Mouse (Mus musculus): ENCODE measurements at regions not wholly inside any gene's neighbourhood (a gene's known extent, or its start where the extent isn't known, plus 50 kb on each side); places are given as distances from the start of the nearest gene placed in this dataset.
A peak's percentile ranks its signal among the peaks of the same experiment; 100 is the strongest.
"Not testable (repeated sequence)": the region's sequence is repeated elsewhere in the genome, so short reads cannot be mapped to it uniquely, and the experiment has no call there.

DNA sequence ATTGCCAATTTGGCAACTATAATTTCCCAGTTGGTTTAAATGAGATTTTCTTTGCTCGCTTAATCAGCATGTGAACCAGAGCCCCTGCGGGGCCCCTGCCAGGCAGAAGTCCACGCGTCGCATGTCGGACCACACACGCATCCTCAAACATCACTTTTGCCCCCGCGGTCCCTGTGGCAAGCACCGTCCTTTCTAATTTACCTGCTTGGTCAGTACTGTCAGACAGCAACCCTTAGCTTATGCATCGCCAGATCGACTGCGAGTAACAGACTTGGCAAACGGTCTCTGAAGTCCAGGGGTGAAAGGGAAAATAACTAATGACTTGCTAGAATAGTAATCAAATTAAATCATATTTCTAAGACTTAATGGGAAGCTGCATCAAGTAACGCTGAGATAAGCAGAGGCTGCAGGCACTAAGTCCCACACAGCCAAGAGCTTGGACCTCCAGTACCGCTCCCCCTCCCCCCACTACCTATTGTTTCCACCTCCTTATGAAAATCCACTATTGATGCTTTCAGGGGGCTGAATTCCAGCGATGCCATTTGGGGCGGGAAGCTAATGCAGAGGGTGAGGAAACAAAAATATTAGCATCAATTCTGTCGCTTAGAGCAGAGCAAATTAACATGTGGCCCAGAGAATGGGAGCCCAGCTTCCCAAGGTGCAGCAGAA, 142.0 kb upstream of the Cntnap4 start:
- DNase-seq: no peak

DNA sequence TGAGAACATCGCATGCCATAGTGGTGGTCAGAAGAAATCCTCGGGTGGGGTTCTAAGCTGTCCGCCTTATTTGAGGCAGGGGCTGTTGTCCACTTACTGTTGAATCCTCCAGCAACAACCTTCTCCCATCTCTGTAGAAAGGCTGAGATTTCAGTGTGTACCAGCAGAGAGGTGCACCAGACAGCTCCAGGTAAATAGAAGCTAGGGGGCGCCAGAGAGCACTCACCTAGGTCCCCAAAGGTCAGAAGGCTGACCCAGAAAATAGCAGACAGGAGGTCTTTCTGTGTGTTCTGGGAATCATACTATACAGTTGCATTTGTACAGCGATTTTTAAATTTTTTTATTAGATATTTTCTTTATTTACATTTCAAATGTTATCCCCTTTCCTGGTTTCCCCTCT, 157.9 kb upstream of the Cntnap4 start:
- no peak for DNase-seq

DNA sequence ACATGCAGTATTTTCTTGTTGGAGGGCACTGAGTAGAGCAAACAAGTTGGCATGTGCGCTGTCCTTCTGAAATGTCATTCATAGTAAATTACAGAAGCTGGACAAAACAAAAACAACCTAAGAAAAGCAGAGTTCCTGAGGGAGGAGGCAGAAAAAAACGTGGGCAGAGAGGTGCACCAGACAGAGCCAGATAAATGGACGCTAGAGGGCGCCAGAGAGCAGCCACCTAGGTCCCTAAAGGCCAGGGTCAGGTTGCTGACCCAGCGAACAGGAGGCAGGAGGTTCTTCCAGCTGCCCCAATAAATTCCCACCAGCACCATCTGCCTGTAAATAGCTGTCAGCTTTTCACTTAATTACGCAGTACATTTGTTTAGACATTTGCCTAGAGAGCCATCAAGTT, 158.6 kb upstream of the Cntnap4 start:
- peak; percentile 11 for DNase-seq

DNA sequence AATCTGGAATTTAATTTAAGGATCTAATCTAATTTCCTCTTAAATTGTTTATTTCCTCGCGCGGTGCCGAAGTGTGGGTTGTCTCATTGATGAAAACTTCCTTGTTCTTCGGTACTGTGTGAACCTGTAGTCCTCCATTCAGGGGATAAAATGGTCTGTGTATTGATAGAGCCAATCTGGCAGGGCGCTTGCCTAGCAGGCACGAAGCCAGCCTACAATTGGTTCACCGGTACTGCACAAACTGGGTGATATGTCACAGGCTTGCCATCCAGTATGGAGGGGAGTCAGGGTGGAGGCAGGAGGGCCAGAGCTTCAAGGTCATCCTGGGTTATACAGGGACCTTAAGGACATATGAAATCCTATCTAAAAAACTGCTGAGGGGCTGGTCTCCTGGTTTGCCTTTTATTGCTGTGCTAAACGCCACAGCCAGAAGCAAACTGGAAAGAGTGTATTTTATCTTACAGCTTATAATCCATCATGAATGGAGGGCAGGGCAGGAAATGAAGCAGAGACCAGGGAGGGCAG, 161.6 kb upstream of the Cntnap4 start:
- no peak for DNase-seq

DNA sequence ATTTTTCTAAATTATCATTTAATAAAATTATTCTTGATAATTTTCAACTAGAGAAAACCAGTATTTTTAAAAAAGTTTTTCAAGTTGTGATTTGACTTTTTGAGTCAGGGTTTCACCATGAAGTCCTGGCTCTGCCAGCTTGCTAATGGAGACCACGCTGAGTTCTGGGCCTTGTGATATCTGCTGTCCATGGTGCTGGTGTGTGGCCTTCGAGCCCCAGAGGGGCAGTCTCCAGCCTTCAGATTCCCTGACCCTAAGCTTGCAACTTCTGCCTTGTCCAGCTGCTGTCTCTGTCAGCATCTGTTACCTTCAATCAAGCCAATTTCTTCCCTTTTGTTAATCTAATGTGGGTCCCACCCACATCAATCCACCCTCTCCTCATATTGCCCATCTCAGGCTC, 165.8 kb upstream of the Cntnap4 start:
- DNase-seq: no peak

DNA sequence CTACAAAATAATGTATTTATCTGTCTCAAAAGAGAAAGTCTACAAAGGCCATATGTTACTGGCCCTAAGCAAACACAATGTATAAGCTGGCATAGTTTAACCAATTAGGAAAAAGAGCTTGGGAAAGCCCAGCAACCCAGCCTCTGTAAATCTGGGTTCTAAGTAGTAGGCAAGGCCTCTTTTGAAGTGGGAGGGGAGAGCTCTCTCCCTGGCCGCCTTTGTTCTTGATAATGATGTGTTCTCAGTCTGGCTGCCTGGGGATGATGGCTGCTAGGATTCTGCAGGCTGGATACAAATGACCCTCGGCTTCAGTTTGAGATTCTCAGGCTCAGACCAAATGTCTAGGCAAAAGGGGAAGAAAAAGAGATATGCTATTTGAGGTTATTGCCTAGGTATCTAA, 172.4 kb upstream of the Cntnap4 start:
- DNase-seq: no peak

DNA sequence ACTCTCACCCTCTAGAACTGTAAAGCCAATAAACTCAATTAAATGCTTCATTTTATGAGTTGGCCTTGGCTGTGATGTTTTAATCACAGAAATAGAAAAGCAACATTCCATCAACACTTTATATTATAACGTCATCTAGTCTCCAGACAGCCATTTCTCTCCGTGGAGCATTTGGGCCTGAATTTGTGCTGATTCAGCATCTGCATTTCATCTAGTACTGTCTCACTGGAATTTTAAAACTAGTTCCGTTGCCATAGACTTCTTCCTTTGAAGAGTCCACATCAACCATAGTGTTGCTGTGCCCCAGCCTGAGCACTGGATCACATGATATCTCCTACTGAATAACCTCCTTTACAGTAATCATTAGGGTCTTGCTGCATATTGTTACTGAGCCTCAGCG, 179.7 kb upstream of the Cntnap4 start:
- DNase-seq: no peak

DNA sequence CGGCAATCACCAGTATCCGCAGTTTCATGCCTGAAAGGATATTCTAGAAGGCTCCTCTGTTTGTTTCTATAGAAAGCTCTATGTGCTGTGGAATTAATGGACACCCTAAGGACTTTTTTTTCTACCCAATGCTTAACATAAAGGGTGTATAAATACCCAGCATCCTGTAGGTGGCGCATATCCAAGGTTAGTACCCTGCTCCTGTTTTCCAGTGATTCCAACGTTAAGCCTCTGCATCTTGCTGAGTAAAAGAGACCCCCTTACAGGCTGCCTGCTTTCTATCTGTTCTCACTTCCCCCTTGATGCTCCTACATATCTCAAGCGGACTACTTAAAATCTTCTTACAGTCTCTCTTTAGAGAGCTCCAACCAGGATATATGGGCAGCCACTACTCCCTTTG, 221.5 kb upstream of the Cntnap4 start:
- DNase-seq: no peak

DNA sequence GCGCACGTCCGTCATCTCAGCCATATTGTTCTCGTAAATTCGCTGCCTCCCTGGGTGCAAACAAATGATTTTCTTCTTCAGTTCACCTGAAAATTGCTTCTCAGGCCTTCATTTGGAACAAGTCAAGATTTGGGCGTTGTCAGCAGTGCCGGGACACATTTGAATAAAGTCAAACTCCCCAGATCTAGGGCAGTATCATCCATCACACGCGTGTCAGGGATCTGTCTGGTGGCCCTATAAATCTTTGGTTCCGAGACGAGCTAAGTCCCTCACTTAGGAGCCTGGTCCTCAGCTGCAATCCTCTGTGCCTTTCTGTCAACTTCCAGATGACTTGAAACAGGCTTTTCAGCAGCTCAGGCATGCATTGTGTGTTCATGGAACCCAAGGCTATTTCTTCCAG, 236.7 kb upstream of the Cntnap4 start:
- no peak for DNase-seq

DNA sequence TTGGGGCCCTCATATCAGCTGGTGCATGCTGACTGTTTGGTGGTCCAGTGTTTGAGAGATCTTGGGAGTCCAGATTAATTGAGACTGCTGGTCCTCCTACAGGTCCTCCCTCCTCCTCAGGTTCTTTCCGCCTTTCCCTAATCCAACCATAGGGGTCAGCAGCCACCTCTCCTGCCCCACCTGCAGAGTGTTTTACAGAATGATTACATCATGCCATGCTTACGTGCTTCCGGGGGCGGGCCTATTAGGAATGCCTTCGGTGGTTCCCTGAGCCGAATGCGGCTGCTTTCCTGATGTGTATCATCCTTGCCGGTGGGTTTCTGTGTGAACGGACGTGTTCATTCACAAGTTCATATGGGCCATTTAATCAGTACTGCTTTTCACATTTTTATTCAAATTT, 237.8 kb upstream of the Cntnap4 start:
- no peak for DNase-seq

DNA sequence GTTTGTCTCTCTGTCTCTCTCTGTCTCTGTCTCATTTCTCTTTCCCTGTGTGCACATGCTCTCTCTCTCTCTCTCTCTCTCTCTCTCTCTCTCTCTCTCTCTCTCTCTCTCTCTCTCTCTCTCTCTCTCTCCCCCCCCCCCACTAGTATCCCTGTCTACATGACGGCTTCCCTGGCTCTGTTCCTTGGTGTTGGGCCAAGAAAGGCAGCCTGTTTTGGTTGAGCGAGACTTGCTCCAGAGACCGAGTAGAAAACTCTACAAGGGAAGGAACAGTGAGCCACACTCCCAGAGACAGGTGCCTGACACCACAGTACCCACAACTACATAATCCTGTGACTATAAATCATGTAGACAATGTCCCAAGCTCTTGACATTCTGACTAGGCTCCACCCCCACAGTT, 260.0 kb upstream of the Cntnap4 start:
- no peak for DNase-seq

DNA sequence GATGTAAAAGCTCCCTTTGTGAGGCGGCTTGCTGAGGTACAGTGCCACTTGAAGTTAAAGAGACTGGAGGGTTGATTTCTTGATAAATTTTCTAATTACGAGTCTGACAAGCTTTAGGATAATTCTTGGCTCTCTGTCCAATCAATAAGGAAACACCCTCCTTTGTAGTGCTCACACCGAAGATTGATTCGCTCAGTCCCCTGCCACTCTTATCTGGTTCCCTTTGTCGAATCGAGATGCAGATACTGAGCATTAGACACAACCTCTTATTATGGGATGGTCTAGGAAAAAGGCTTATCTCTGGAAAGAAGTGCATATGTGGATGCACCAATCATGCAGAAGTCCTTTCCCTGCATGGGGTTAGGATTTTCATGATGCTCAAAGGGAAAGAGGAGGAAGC, 261.5 kb upstream of the Cntnap4 start:
- DNase-seq: no peak

DNA sequence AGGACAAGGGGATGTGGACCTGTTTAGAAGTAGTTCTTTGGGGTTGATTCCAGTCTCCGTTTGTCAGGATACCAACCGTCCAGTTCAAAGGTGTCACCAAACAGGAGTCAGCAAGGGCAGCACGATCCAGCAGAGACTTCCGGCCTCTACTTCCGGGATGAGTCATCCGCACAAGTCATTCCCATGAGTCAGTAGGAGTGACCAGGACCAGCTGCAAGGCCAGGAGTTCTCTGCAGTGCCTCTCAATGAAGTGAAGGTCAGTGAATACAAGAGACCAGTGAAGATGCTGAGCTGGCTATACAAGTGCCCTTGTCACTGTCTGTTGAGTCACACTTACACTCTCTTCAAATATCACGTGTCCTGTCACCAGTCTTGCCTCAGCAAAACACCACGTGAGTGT, 272.8 kb upstream of the Cntnap4 start:
- DNase-seq: no peak

DNA sequence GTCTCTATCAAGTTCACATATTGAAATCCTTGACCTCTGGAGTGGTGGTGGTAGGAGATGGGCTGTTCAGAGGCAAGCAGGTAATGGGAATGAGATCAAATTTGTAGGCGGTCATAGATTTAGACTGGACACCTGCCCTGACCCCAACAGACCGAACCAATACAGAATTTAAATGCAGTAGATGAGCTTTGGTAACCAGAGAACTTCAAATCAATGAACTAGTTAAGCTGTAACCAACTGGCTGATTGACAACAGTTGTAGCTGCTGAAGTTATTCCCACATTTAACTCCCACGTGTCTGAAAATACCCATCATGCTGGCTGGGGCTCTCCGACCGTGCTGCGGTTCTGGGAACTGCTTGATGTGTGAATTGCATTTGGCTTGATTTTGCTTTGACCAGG, 268.5 kb upstream of the Gm6793 start:
- no peak for DNase-seq

DNA sequence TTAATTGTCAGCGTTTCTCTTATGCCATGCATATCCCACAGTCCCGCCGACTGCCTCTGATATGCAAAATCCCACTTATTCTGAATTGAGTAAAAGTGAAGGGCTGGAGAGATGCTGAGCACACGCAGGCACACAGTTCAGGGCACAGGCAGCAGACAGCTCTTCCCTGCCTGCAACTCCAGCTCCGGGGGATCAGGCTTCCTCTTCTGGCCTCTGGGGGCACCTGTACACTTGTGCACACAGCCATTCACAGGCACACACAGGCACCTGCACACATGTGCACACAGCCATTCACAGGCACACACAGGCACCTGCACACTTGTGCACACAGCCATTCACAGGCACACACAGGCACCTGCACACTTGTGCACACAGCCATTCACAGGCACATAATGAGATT, 254.8 kb upstream of the Gm6793 start:
- DNase-seq: no peak

DNA sequence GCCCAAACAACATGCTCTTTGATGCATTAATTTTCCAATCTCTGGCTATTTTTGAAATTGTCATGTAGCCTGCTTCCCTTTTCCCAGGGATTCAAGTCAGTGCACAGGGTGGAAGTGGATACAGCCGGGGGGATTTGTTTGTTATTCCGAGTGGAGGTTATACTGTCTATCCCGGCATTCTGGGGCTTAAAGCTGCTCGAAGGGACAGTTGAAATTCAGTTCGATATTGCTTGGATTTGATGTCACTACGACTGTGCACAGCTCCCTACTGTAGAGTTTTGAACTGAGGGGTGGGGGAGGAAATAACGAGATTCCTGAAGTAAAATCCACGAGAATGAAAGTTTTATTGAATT, 254.4 kb upstream of the Gm6793 start:
- DNase-seq: no peak

DNA sequence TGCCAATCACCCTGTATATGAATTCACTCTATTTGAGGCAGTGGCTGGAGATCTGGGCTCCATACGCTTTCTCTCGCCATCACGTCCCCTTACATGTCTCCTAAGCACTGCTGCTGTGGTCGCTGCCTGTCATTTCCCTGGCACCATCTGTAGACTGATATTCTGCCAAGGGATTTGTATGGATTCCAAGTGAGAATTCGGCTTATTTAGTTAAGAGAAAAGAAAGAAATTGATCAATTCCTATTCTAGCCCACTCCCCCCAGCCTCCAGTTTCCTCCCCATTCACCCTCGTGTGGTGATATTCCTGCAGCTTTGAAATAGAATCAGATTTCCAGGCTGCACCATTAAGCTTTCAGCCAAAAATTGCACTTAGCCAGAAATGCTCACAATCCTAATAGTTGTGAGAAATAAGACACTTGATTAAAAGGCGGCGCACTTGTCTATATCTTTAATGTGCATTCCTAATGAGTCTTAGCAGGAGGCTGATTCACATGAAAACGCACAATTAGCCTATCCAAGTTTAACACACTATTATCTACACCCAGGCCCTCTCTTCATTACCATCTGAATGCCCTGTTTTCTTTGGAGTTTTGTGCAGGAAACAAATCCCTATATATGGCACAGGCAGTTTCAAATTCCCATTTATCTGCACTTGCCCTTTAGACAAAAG, 253.8 kb upstream of the Gm6793 start:
- DNase-seq: no peak

DNA sequence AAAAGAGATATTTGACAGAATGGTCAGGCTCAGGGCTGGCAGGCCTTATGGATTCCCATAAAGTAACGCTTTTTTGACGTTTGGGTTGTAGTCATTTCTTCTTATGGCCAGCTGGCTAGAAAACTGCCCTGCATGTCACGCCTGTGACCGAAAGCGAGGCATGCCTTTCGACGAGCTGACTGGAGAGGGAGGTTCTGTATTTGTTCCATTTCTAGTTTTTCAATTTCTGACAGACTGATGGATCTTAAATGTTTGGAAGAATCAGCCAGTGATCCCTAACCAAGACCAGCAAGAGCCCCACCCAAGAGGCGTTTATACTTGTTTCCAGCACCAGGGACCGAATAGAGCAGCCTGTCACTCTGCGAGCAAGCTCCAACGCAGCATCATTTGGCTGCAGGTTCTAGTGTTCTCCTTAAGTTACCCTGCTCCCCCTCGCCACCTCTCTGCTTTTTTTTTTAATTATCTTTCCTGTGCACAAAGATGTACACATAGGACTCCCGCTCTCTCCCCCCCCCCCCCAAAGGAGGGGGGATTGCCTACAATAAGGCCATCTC, 243.2 kb upstream of the Gm6793 start:
- DNase-seq: no peak

DNA sequence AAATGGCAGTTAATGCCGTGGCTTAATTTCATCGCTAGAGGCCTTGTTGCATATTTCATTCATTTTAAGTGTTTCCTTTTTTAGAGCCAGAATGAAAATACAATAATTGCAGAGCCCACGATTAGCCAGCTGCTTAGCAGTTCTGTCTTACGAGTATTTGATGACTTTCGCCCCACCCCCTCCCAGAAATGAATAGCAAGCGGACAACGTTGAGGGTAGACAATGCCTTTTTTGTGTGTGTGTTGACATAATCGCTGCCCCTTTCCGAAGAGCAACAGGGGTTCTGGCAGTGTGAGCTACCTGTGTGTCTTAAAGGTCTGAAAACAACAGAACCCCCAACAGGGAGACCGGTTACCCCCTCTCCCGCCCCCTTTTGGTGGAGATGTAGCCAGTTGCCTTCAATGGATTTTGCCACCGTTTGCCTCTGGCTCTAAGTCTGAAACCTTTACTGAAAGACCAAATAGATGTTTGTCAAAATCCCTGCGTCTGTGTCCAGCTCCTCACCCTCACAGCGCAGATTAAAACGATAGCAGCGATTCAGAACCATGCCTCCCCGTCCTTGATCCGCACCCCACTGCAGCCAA, 242.6 kb upstream of the Gm6793 start:
- no peak for DNase-seq

DNA sequence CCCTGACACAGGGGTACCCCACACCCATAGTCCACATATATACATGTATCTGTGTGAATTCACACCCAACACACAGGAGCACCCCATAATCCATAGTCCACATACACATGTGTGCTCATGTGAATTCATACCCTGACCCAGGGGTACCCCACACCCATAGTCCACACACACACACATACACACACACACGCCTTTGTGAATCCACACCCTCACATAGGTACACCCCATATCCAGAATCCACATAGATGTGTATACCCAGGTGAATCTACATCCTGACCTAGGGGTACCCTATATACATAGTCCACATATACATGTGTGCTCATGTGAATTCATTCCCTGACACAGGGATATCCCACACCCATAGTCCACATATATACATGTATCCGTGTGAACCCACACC, 231.8 kb upstream of the Gm6793 start:
- not testable (repeated sequence) for DNase-seq

DNA sequence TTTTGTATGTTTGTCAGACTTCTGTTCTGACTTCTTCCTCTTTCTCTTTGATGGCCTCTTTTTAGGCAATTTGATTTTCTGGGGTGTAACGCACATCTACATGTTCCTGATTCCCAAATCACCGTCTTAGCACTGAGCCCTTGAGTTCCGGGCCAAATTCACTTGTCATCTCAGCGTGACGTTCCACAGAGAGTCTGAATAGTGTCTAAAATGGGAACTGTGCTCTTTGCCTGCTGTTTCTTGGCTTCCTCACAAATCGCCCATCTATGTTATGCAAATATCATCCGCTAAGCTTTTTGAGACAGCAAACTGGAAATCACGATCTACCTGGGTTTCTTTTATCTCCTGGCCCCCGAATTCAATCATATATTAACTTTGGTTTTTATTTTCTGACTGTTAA, 223.8 kb upstream of the Gm6793 start:
- DNase-seq: peak; percentile 14

DNA sequence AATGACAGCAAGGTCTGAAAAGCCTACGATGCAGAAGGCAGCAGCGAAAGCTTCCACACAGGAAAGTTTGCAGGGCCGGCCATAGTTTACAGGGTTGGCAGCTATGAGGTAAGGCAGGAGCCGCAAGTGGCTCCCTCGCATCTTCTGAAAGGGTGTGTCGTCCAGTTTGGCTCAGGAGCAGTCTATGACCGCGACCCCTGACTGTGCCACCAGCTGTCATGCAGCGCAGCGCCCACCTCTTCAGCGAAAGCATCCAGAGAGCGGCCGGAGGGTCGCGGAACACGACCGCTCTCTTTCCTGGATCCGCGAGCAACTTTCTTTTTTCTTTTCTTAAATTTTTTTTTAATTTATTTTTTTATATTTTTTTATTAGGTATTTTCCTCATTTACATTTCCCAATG, 221.9 kb upstream of the Gm6793 start:
- DNase-seq: not testable (repeated sequence)

DNA sequence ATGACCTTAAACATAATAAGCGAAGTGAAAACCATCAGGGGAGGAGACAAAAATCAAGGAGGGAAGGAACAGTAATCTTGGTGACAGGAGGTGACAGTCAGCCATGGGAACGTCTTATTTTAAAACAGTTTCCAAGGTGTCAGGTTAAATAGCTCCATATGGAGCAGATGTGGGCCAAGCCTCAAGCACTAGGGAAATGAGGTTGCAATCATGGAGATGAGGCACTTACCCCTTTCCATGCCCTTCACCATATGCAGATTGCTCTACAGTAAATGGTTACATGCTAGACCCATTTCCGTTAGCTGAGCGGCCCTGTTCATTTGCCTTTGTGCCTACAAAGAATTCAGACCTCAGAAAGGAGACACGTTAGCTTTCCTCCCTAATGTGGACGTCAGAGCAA, 204.8 kb upstream of the Gm6793 start:
- no peak for DNase-seq

DNA sequence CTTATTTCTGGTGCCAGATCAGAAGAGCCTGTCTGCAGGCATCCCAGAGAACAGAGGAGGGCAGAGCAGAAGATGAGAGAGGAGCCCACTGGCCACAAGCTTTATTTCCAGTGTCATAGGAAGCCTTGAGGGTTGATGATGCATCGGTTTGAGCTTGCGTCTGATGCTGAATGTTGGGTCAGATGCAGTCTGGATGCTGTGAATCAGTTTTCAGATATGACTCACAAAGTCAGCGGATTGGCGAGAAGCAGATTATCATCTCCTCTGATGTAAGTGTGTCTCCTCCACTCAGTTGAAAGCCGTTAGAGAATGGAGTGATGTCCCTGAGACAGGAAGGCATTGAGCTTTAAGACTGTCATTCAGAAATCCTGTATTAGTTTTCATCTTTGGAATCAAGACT, 197.3 kb upstream of the Gm6793 start:
- no peak for DNase-seq

All from cerebellum, adult 9-11 months (tissue).